Mouse (Mus musculus) layer of hippocampus, adult 2 months (tissue): ENCODE data around the gene Sumo1. TPM values are rescaled to one million over a fixed set of nuclear protein-coding genes. Genes with fewer than 3 reads are reported as not detected.
"Not testable (repeated sequence)": the region's sequence is repeated elsewhere in the genome, so short reads cannot be mapped to it uniquely, and the experiment has no call there.

Source experiments
- DNase-seq, 2 experiments: peaks; one replicate each; pipeline ENCODE4 v3.0.0; 2022; ENCODE audit warnings: low spot score in 2 of 2
- H3K27ac ChIP-seq: fragments of 200-600 bp; 2 replicates; pipeline ENCODE4 v1.8.1; 2022
- H3K4me3 ChIP-seq: fragments of 200-600 bp; 2 replicates; pipeline ENCODE4 v1.8.1; 2022; ENCODE audit warnings: mild to moderate bottlenecking
- CTCF ChIP-seq: fragments of 200-600 bp; conservative IDR thresholded peaks from 2 replicates; pipeline ENCODE4 v1.8.1; 2022; ENCODE audit warnings: antibody characterized with exemption, mild to moderate bottlenecking, moderate library complexity
- total RNA-seq, 2 experiments: library from RNA; stranded (reverse); gene quantifications; 2 replicates each; pipeline ENCODE4 v1.2.3; 2021

Sumo1 gene
- total RNA-seq, 2 experiments from 2014 or later: 117 to 120 TPM

DNA sequence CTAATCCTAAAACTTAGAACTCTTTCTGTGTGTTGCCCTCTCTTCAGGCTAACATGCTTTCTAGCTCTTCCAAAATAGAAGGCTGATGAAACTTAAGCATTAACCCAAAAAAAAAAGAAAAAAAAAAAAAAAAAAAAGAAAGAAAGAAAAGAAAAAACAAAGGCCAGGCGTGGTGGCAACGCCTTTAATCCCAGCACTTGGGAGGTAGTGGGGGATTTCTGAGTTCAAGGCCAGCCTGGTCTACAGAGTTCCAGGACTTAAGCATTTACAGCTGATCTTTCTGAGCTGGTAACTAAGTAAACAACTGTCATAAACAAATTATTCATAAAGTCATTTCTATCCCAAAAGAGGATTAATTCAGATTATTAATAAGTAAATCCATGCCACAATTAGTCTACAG is 1.8 kb downstream of the Sumo1 start:
- TF ChIP-seq CTCF: no peak
- DNase-seq: no peak
- Histone ChIP-seq H3K4me3 (no peak overlapping the region; the same call in 1 of the 2 replicates), H3K27ac (no peak overlapping the region)

DNA sequence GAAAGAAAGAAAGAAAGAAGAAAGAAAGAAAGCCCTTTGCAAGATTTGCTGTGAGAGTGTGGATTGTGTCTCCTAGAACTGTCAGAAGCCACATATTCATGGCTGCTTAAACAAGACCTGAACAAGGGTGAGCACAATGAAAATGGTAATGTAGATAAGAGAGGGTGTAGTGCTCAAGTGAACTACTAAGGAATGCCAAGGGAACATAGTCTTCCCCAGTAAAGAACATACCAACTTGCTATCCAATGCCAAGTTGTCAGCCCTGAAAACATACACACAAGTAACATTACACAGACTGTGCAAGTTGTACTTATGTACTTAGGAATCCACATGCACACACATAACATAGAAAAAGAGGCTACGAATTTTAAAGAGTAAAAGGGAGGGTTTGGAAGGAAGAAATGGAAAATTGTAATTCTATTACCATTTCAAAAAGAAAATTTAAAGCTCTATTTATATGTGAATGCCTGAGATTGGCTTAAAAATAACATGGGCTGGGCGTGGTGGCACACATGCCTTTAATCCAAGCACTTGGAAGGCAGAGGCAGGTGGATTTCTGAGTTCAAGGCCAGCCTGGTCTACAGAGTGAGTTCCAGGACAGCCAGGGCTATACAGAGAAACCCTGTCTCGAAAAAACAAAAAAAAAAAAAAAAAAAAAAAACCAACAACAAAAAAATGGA is 7.0 kb downstream of the Sumo1 start:
- Histone ChIP-seq H3K27ac (no peak overlapping the region), H3K4me3 (no peak overlapping the region)
- DNase-seq: no peak
- no peak for TF ChIP-seq CTCF

DNA sequence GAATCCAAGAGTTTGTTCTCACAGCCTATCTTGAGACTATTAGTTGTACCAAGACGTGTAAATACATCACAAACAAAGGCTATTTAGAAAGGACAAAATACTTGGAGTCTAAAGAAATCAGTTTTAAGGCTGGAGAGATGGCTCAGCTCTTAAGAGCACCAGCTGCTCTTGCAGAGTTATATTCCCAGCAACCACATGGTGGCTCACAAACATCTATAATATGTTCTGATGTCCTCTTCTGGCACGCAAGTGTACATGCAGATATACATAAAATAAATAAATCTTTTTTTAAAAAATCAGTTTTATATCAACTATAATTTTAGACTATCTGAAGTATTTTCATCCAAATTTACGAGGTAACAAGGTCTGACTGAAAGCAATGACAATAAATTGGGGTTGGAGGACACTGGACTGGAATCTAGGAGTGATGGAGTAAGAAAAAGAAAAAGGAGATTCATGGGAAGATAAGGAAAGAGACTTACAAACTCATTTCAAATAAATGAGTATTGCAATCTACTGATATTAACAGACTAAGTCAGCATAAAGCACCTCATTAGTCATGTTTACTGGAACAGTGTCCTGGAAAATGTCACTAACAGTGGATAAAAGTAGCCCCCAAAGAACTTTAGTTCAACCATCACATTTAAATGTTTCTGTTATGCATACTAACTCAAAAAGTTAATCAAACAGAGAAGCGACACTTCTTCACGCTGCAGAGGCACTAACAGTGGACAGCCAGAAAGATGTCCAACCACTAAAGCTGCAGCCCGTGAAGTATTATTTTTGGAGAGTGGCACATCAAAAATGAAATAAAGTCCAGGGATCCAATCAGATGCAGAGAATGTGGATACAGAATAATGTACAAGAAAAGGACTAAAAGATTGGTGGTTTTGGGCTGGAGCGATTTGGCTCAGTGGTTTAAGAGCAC is 14.1 kb downstream of the Sumo1 start:
- DNase-seq: no peak
- Histone ChIP-seq H3K27ac (no peak overlapping the region), H3K4me3 (no peak overlapping the region)
- peak; percentile 67 for TF ChIP-seq CTCF

DNA sequence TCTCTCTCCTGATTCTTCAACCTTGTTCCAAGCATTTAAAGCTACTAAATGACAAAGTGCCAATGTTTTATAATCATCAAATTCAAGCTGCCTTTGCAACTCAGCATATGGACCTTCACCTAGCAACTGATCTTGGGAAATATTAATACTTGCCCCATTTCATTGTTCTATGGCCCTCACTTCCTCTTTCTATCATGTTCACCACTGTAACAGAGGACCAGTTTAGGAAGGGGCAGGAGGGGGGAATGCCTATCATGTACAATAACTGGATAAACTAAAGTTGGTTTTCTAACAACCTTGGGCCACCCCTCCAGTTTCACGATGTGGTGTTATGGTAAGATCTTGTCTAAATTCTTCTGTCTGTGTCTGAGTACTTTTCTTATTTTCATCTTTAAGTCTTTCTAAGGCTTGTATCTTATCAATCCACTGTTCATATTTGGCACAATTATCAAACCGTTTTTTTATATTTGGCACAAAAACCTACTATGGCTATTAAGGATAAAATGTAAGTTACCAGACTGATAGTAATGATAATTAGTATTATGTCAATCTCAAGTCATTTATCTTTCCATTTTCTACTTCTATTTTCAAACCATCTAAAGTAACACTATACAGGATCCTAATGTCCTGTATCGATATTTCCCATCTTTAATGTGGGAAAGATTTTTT is 17.3 kb downstream of the Sumo1 start:
- Histone ChIP-seq H3K4me3 (no peak overlapping the region), H3K27ac (peak overlapping the region; percentile 28; the same call in 1 of the 2 replicates)
- DNase-seq: no peak
- no peak for TF ChIP-seq CTCF

DNA sequence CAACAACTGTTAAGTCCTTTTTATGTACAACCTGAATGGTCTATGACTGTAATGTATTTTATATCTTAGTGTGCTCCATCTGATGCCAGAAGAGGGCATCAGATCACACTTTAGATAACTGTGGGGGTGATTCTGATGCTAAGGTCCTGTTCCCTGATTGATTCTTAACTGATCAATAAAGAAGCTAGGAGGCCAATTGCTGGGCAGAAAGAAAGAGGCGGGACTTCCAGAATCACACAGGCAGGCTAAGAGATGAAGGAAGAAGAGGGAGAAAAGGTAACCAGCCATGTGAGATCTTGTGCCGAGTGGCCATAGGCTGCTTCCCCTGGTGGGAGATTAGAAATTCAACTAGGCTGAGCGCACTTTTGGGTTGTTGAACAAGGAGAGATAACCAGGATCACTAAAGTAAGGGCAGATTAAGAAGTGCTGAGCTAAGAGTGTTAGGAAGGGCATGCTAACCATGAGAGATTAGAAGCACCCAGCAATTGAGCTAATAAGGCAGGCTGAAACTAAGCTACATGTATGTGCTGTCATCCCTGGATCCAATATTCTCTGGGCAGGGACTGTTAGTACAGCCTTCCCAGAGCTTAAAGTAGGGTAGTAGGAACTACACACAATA is 19.3 kb downstream of the Sumo1 start:
- no peak overlapping the region for H3K4me3 ChIP-seq
- TF ChIP-seq CTCF: peak; percentile 37
- no peak for DNase-seq

DNA sequence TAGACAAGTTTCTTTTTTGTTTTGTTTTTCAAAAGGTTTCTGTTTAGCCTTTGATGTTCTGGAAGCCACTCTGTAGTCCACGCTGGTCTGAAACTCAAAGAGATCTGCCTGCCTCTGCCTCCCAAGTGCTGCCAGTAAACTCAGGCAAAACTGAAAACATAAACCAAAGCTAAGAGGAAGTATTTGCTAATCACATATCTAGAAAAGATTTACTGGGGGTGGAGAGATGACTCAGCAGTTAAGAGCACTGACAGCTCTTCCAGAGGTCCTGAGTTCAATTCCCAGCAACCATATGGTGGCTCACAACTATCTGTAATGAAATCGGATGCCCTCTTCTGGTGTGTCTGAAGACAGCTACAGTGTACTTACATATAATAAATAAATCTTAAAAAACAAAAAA is 24.1 kb downstream of the Sumo1 start:
- not testable (repeated sequence) for H3K27ac ChIP-seq, H3K4me3 ChIP-seq, DNase-seq

More for the DNA sequence above, 19.3 kb downstream of the Sumo1 start:
- no peak overlapping the region for H3K27ac ChIP-seq

DNA sequence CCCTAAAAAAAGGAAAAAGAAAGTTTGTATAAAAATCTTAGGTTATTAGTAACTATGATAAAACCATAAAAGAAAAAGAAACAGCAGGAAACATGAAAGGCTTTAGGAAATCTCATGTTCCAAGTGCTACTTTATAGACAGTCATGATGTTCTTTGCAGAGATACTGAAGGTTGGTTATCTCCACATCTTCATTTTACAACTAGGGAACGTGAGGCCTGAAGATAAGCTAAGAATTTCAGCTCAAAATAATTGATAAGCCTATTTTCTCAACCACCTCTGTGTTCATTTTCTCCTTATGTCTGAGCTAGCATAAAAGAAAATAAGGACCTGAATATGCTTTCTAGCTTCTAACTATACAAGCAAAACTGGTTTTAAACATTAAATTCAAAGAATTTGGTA is 28.1 kb downstream of the Sumo1 start:
- Histone ChIP-seq H3K27ac (no peak overlapping the region), H3K4me3 (no peak overlapping the region)
- no peak for DNase-seq
- TF ChIP-seq CTCF: no peak

DNA sequence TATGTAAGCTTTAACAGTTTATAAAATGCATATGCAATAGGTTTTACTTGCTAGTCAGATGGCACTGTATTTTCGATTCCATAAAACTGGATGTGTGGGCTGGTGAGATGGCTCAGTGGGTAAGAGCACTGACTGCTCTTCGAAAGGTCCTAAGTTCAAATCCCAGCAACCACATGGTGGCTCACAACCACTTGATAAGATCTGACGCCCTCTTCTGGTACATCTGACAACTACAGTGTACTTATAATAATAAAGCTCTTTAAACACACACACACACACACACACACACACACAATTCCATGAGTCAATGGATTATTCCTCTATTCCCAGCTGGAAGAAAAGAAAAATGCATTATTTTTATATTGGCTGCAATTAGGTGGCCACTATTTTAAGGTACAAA is 32.3 kb downstream of the Sumo1 start:
- DNase-seq: no peak
- no peak overlapping the region for H3K4me3 ChIP-seq

DNA sequence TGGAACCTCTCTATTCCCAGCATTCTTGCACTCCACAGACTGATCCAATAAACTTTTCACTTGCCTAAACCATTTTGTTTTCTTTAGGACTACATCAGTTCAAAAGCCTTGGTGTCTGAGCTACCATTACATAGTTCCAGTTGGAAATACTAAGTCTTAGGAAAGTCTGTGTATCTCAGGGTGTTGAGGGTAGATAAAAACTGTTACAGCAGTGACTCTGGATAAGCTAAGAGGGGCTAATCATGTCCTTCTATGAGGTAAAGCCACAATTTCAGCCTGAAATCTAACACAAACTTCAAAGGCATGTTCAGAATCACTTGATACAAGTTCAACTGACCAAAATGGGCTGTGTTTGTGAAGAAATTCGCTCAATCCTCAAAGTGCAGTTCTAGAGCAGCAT is 34.3 kb downstream of the Sumo1 start:
- Histone ChIP-seq H3K27ac (no peak overlapping the region), H3K4me3 (no peak overlapping the region)
- no peak for DNase-seq
- TF ChIP-seq CTCF: no peak

More for the DNA sequence above, 32.3 kb downstream of the Sumo1 start:
- no peak for TF ChIP-seq CTCF
- no peak overlapping the region for H3K27ac ChIP-seq

DNA sequence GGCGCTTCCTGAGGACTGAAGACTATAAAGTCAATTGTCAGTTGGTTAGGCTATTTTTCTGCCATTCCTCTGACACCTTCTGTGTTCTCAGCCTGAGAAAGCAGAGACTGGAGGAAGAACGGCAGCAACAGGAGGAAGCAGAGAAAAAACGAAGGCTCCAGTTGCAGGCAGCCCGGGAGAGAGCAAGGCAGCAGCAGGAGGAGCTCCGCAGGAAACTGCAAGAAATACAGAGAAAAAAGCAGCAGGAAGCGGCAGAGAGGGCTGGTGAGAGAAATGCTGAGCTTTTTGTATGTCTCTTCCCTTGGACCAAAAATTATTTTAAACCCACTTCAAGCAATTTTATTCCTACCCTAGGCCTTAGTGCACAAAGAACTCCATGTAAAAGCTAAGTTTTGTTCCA is 37.6 kb downstream of the Sumo1 start:
- TF ChIP-seq CTCF: no peak
- DNase-seq: no peak
- Histone ChIP-seq H3K4me3 (no peak overlapping the region), H3K27ac (0 out of 2 replicates have a peak overlapping the region, but pooled peaks have one; percentile 23)

DNA sequence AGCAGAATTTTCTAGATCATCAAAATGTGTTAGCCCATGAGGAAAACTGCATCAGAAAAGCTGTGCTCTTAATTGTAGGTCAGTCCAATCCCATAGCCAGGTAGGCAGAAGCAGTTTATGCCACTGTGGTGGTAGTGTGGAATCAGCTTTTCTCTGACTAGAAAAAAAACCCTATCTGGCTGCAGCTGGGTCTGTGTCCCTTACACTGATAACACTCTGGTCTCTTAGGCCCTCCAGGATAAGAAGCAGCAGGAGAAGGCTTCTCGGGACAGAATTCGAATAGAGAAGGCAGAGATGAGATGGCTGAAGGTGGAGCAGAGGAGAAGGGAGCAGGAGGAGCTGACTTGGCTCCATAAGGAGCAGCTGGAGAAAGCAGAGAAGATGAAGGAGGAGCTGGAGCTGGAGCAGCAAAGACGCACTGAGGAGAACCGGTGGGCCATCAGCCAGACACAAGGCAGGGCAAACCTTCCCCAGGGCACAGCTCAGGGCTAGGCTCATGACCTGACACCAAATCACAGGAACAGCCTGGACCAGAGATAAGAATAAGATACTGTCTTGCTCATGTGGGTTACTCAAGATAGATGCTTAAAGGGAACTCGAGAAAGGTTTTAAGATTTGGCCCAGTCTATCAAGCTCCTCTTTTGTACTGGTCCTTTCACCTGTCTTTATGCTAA is 38.5 kb downstream of the Sumo1 start:
- Histone ChIP-seq H3K4me3 (no peak overlapping the region), H3K27ac (no peak overlapping the region)
- no peak for TF ChIP-seq CTCF
- no peak for DNase-seq

DNA sequence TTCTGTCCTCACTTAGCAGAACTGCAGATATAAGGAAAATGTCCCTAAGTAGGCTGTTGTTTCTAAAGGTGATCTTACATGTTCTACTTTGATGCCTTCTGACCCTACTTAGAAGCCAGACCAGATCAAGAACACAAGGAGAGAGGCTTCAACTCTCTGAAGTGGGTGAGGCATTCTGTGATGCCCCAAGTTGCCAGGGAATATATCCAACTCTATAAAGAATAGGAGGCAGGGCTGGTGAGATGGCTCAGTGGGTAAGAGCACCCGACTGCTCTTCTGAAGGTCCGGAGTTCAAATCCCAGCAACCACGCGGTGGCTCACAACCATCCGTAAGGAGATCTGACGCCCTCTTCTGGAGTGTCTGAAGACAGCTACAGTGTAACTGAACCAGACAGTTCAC is 40.3 kb downstream of the Sumo1 start:
- not testable (repeated sequence) for H3K27ac ChIP-seq, DNase-seq, H3K4me3 ChIP-seq

DNA sequence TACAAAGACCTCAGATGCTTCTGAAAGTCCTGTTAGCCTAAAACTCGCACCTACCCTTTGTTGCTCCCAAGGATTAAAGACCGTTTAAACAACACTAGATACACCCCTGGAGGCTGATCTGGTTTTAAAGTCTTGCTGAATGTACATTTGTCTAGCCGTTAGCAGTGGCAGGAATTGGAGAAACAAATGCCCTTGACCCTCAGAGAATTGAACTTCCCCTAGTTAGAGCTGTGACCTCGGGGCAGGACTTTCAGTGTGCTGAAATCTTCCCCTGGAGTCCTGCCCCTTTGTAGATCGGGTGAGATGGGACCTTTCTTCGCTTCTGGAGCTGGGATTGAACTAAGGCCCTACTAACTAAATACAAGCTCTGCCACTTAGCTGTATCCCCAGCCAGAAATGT is 41.4 kb downstream of the Sumo1 start:
- H3K4me3 ChIP-seq: no peak overlapping the region
- no peak for DNase-seq
- TF ChIP-seq CTCF: no peak
- no peak overlapping the region for H3K27ac ChIP-seq
